Mouse (Mus musculus) liver, embryonic 14 days (tissue): ENCODE data around the gene Pvalb. TPM values are rescaled to one million over a fixed set of nuclear protein-coding genes. Genes with fewer than 3 reads are reported as not detected.

Experiments
- polyA plus RNA-seq: library from polyadenylated mRNA; depleted of rRNA; stranded (reverse); fragments of >200 nt; gene quantifications from 2 replicates; pipeline ENCODE4 v1.2.3, GENCODE M21; 2012; rRNA removed

The Pvalb gene
- not detected in 2 replicates for polyA plus RNA-seq

GRCm38 (mm10) chr15:78206312-78206711 lies at the start of gene Pvalb:
Gene Pvalb, minus strand, starts transcription at chr15:78206400.

DNA sequence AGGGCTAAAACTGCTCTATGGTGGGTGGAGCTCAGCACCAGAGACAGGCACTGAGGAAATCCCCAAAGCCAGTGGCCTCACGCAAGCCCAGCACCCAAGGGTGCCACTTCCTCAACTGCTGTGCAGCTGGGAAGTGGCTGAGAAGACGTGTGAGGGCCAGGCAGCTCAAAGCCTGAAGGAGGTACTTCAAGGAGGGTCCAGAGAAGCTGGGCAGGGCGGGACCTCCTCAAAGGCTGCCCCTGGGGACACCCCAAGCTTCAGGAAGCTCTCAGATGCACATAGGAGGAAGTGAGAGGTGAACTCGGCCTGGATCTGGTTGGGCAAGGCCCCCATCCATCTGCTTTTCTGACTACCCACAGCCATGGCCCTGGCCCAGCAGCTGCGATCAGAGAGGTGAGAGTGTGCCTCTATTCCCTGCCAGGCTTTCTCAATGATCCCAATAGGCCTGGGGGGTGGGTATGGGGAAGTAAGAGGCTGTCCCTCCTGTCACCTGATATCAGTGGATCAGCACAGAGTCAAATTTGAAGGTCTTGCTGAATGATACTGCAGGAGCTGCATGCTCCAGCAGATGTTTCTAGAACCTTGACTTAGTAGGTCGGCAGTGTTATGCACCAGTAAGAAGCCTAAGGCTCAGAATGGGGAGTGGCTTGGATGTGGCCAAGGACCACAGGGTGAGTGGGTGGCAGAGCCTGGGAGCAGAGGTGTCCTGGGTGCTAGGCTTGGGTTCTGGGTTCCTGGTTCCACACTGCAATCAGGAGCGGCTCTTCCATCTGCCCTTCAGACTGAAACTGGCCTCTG lies 38.7 kb upstream of the Pvalb start, which contains the start of gene Ncf4:
Ncf4 (plus strand) TSS at position 107 of the 798 bp plus-strand sequence.

GRCm38 (mm10) chr15:78173972-78174886 lies 32.0 kb downstream of the Pvalb start, which contains the start of gene Ift27:
Gene Ift27, minus strand, starts transcription at chr15:78174107.

Other genes starting within 250 kb of the Pvalb start
- 0.90 and 1.2 TPM in 2 replicates for gene Foxred2, start 249.7 kb downstream of the Pvalb start, polyA plus RNA-seq
- 134 and 150 TPM in 2 replicates for gene Eif3d, start 235.6 kb downstream of the Pvalb start, polyA plus RNA-seq
- not detected in 2 replicates for gene Cacng2, start 86.4 kb downstream of the Pvalb start, polyA plus RNA-seq
- gene Ift27, start 32.3 kb downstream of the Pvalb start, polyA plus RNA-seq = 10.8 and 13.8 TPM in 2 replicates
- gene Ncf4, start 38.4 kb upstream of the Pvalb start, polyA plus RNA-seq = 26.0 and 27.9 TPM in 2 replicates
- 1.4 and 2.0 TPM in 2 replicates for gene Csf2rb2, start 99.3 kb upstream of the Pvalb start, polyA plus RNA-seq
- 3.4 and 4.9 TPM in 2 replicates for gene Csf2rb, start 119.4 kb upstream of the Pvalb start, polyA plus RNA-seq
- 0.05 TPM in 1 of 2 replicates, not detected in the other for gene Tex33, start 189.5 kb upstream of the Pvalb start, polyA plus RNA-seq
- 79.6 and 92.2 TPM in 2 replicates for gene Tst, start 199.5 kb upstream of the Pvalb start, polyA plus RNA-seq
- 70.0 and 89.7 TPM in 2 replicates for gene Mpst, start 200.0 kb upstream of the Pvalb start, polyA plus RNA-seq
- gene Kctd17, start 222.2 kb upstream of the Pvalb start, polyA plus RNA-seq = 6.1 and 6.4 TPM in 2 replicates